ENCODE assay signal across 16 mouse cellular contexts in the genomic region with DNA sequence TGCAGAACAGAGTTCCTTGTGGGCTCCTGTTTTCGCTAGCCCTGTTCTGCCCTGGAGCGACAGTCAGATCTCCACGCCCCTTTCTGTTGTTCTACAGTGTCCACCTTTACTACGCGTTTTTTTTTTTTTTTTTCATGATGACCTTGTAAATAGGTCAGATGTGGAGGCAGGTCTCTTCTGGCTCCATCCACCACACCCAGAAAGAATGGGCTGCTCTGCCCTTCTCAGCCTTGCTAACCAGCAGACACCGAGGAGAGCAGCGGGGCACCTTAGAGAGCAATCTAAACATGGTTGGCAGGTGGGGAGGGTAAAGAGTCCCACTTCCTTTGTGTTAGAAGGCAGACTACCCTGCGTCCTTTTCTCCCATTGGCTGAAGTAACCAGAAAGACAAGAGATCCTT. TPM values are rescaled to one million over a fixed set of nuclear protein-coding genes. Genes with fewer than 3 reads are reported as not detected.
DNase-seq lines count a peak whose midpoint lies in the region; TF ChIP-seq lines count a peak whose summit lies in the region.
"Had no signal": no experiment of that assay in that cellular context is flagged by ENCODE, and none has a peak within 500 bp of the region (broad histone marks: within the 10 kb centered on the region; RNA-seq: fewer than 3 reads in every experiment).

No protein-coding gene starts in this region.

- H3K9me3 ChIP-seq in ES-E14 (ENCODE audit: control insufficient read depth, insufficient read depth, low read depth, low read length): no peaks in the 10 kb centered on the region
- H3K9me3 ChIP-seq: embryonic facial prominence, embryonic 13.5 days; embryonic facial prominence, embryonic 15.5 days; forebrain, embryonic 10.5 days; forebrain, embryonic 12.5 days had no signal

- DNase-seq in gastrocnemius, adult 2 months: peak; percentile 5
- DNase-seq in gastrocnemius, postnatal 14 days: no peak
- DNase-seq in ES-E14 (ENCODE audit: low read depth, low spot score): peak; percentile 55
- peak; percentile 93 for DNase-seq in ZHBTc4 (ENCODE audit: low read depth, low spot score)
- DNase-seq in heart, adult 18-20 months: no peak
- DNase-seq in c-Kit-positive CD71-positive TER-119-positive erythroid progenitor cells, embryonic 14.5 days (ENCODE audit: low spot score): no peak
- DNase-seq: B cell, adult 2 months; cerebellum, adult 9-10 months; embryo, embryonic 11 days had no signal

- no peak overlapping the region for H3K9ac ChIP-seq in ES-E14 (ENCODE audit: insufficient read depth, low read depth, low read length, poor library complexity, severe bottlenecking)
- H3K9ac ChIP-seq: embryonic facial prominence, embryonic 13.5 days; embryonic facial prominence, embryonic 15.5 days; forebrain, embryonic 12.5 days had no signal

- in situ Hi-C loops in ES-E14 (cut with MboI; ENCODE audit: low sequenced_read_pairs in 2 of 2, unreplicated experiment in 2 of 2): no loop called here

- intact Hi-C loops in gastrocnemius, adult 2 months (cut with DNase I): no loop called here
- intact Hi-C loops in gastrocnemius, postnatal 14 days (cut with DNase I; ENCODE audit: low total_unique reads): no loop called here

- no peak overlapping the region for H3K27ac ChIP-seq in gastrocnemius, adult 2 months
- no peak overlapping the region for H3K27ac ChIP-seq in ES-E14 (ENCODE audit: insufficient read depth, low read depth, low read length, poor library complexity, severe bottlenecking)
- H3K27ac ChIP-seq: embryonic facial prominence, embryonic 13.5 days; embryonic facial prominence, embryonic 15.5 days; forebrain, embryonic 10.5 days; forebrain, embryonic 12.5 days had no signal

- TF ChIP-seq CTCF in gastrocnemius, adult 2 months (IDR thresholded peaks at IDR 0.05): no peak

- 0 out of 2 replicates have a peak, but pooled peaks cover 2% of the 10 kb centered on the region for H3K36me3 ChIP-seq in ES-E14 (ENCODE audit: control insufficient read depth, insufficient read depth, low read length, poor library complexity, severe bottlenecking)

- H3K4me3 ChIP-seq in gastrocnemius, adult 2 months: no peak overlapping the region
- H3K4me3 ChIP-seq in ES-E14 (ENCODE audit: insufficient read depth in 1 of 2, low read depth in 1 of 2, low read length in 2 of 2, poor library complexity in 1 of 2, severe bottlenecking in 1 of 2): no peak overlapping the region
- H3K4me3 ChIP-seq: embryonic facial prominence, embryonic 13.5 days; embryonic facial prominence, embryonic 15.5 days; erythroblast, embryonic 14.5 days; forebrain, embryonic 10.5 days; forebrain, embryonic 12.5 days had no signal

- peaks cover 0 to 7% of the 10 kb centered on the region in 2 experiments; a peak in 2 of 4 replicates for H3K4me1 ChIP-seq in ES-E14 (ENCODE audit: control insufficient read depth in 2 of 2, insufficient read depth in 2 of 2, low read length in 2 of 2, poor library complexity in 1 of 2)
- H3K4me1 ChIP-seq: embryonic facial prominence, embryonic 13.5 days; embryonic facial prominence, embryonic 15.5 days had no signal

TF ChIP-seq in ES-E14, 5 proteins besides CTCF, POLR2A, EP300 and RAD21:
- TF ChIP-seq HCFC1 (IDR thresholded peaks at IDR 0.05; ENCODE audit: borderline replicate concordance, insufficient read depth, low read length) (no peak), ZNF384 (IDR thresholded peaks at IDR 0.05; ENCODE audit: low read depth, low read length) (peak; percentile 92), ZC3H11A (IDR thresholded peaks at IDR 0.05; ENCODE audit: borderline replicate concordance, low read depth, low read length) (no peak)

RNA-seq across cellular contexts. Expression of a gene that starts 42.8 kb away (rescaled TPM):
- under 1 TPM in 1 of 2 experiments, not detected in 1; 0.08 TPM for total RNA-seq in gastrocnemius, adult 2 months (2021)
- total RNA-seq in gastrocnemius, postnatal 14 days (2021): under 1 TPM in 1 of 2 experiments, not detected in 1; 0.18 TPM
- 6.0 and 7.5 TPM in 2 replicates for total RNA-seq in ES-E14 (2012; rRNA removed)
- not detected for total RNA-seq in heart, adult 18-20 months (2021)
- total RNA-seq: common myeloid progenitor, adult 5-6 weeks; MEL had no signal

Comparison
In these comparisons a context has a peak if more than half of its experiments do, and no peak if none do; other contexts are left out.
1. DNase-seq: peak in gastrocnemius, adult 2 months (single experiment), ES-E14 (single experiment) and ZHBTc4 (single experiment); none in gastrocnemius, postnatal 14 days (single experiment), heart, adult 18-20 months (0 of 2) and c-Kit-positive CD71-positive TER-119-positive erythroid progenitor cells, embryonic 14.5 days (single experiment).